Mouse (Mus musculus) hindbrain, embryonic 16.5 days (tissue): ENCODE measurements at regions not wholly inside any gene's neighbourhood (a gene's known extent, or its start where the extent isn't known, plus 50 kb on each side); places are given as distances from the start of the nearest gene placed in this dataset.

Experiments used
- ATAC-seq: fragments of 200-750 bp; cut with Nextera tagmentation; 2 replicates; pipeline ENCODE4 v1.8.0; 2017; ENCODE audit warnings: moderate TSS enrichment, moderate library complexity
- H3K27ac ChIP-seq: fragments of 300-500 bp; sonication (generic); 2 replicates; pipeline ENCODE4 v1.5.1; 2014; ENCODE audit warnings: low read depth, mild to moderate bottlenecking, control low read depth, low read length, moderate library complexity
- H3K27me3 ChIP-seq: fragments of 300-500 bp; sonication (generic); replicated peaks from 2 replicates; pipeline ENCODE4 v1.6.1; 2014; ENCODE audit warnings: low read length; ENCODE audit not compliant: control insufficient read depth, insufficient read depth
- H3K36me3 ChIP-seq: fragments of 300-500 bp; sonication (generic); 2 replicates; pipeline ENCODE4 v1.6.1; 2014; ENCODE audit warnings: mild to moderate bottlenecking, low read length, moderate library complexity, mixed read lengths; ENCODE audit not compliant: control insufficient read depth, insufficient read depth
- H3K4me1 ChIP-seq: fragments of 300-500 bp; sonication (generic); 2 replicates; pipeline ENCODE4 v1.6.1; 2014; ENCODE audit warnings: low read depth, low read length; ENCODE audit not compliant: control insufficient read depth, insufficient read depth
- H3K4me2 ChIP-seq: fragments of 300-500 bp; sonication (generic); 2 replicates; pipeline ENCODE4 v1.6.1; 2014; ENCODE audit warnings: mild to moderate bottlenecking, low read length, control low read depth, moderate library complexity
- H3K4me3 ChIP-seq: fragments of 300-500 bp; sonication (generic); 2 replicates; pipeline ENCODE4 v1.5.1; 2014; ENCODE audit warnings: mild to moderate bottlenecking, low read length, control low read depth, moderate library complexity
- H3K9ac ChIP-seq: fragments of 300-500 bp; sonication (generic); 2 replicates; pipeline ENCODE4 v1.6.1; 2014; ENCODE audit warnings: low read depth, mild to moderate bottlenecking, control low read depth, low read length, moderate library complexity
- H3K9me3 ChIP-seq: fragments of 300-500 bp; sonication (generic); 2 replicates; pipeline ENCODE4 v1.6.1; 2014; ENCODE audit warnings: mild to moderate bottlenecking, low read length, moderate library complexity; ENCODE audit not compliant: control insufficient read depth
- WGBS: fragments of 180-500 bp; shearing (Covaris S2); extraction: QIAGEN DNeasy Blood & Tissue Kit; methylation state at CpG from one replicate; pipeline ENCODE4 v1.1.7; 2014; 5-methylcytosine and 5-hydroxymethylcytosine counted together

- H3K4me1 ChIP-seq, result no peaks in the 10 kb centered on the region
- 45% methylated on average over 2 of the region's 2 CpGs for WGBS
- no peak for ATAC-seq
- H3K4me3 ChIP-seq, result no peak overlapping the region
- H3K27ac ChIP-seq, result no peak overlapping the region
- no peak overlapping the region for H3K4me2 ChIP-seq
- no peaks in the 10 kb centered on the region for H3K36me3 ChIP-seq
- no peaks in the 10 kb centered on the region for H3K27me3 ChIP-seq
- H3K9me3 ChIP-seq, result no peaks in the 10 kb centered on the region
- H3K9ac ChIP-seq, result no peak overlapping the region
Observed at GRCm38 (mm10) chr16:39147151-39147550, 254.7 kb downstream of the Igsf11 start.

GRCm38 (mm10) chr16:39151325-39152318, 259.2 kb downstream of the Igsf11 start:
- 59% methylated on average over 9 of the region's 9 CpGs for WGBS
- H3K9ac ChIP-seq, result no peak overlapping the region
- no peak overlapping the region for H3K4me3 ChIP-seq
- no peaks in the 10 kb centered on the region for H3K9me3 ChIP-seq
- peak; percentile 54; the same call in 1 of the 2 replicates for ATAC-seq
- no peaks in the 10 kb centered on the region for H3K27me3 ChIP-seq
- H3K36me3 ChIP-seq, result no peaks in the 10 kb centered on the region
- no peak overlapping the region for H3K27ac ChIP-seq
- H3K4me2 ChIP-seq, result no peak overlapping the region
- no peaks in the 10 kb centered on the region for H3K4me1 ChIP-seq

DNA sequence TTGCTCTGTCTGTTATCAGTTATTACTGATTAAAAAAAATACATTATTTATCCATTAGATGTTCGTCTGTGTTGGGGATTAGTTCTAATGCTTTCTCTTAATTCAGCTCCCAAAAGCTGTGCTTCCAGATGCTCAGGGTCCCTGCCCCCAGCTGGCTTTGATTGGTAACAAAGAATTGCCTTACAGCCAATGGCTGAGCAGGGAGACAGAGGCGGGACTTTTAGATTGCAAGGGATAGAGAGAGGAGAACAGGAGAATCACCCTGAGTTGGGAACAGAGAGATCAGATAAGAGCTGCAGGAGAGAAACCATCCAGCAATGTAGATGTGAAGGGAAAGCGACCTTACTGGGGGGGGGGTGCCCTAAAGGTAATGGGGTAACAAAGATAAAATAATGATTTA, 266.4 kb downstream of the Igsf11 start:
- Histone ChIP-seq H3K36me3 (no peaks in the 10 kb centered on the region), H3K27ac (no peak overlapping the region), H3K4me1 (no peaks in the 10 kb centered on the region), H3K4me3 (no peak overlapping the region), H3K9ac (no peak overlapping the region), H3K27me3 (no peaks in the 10 kb centered on the region), H3K9me3 (no peaks in the 10 kb centered on the region), H3K4me2 (no peak overlapping the region)
- no peak for ATAC-seq
- 38% methylated on average over 3 of the region's 3 CpGs for WGBS

DNA sequence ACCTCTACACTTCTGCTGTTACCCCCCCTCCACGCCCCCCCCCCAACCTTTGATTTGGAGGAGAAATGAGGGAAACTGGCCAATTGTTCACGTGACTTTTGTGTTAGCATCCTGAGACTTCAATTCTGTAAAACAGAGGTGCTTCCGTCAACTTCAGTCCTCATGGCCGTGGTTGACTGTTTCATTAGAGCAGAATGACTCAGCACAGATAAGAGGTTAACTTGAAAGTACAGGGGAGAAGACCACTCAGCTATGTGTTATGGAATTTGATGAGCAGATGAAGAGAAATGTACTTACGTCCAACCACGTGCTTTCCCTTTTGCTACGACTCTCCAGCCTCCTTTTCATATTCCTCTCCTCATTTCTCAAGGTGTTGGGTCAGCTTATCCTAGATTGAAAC, 267.3 kb downstream of the Igsf11 start:
- H3K4me3 ChIP-seq, result no peak overlapping the region
- H3K9ac ChIP-seq, result no peak overlapping the region
- H3K36me3 ChIP-seq, result no peaks in the 10 kb centered on the region
- H3K4me1 ChIP-seq, result no peaks in the 10 kb centered on the region
- H3K9me3 ChIP-seq, result no peaks in the 10 kb centered on the region
- H3K4me2 ChIP-seq, result no peak overlapping the region
- no peak overlapping the region for H3K27ac ChIP-seq
- no peaks in the 10 kb centered on the region for H3K27me3 ChIP-seq
- WGBS, result 83% methylated on average over 7 of the region's 7 CpGs
- ATAC-seq, result no peak

DNA sequence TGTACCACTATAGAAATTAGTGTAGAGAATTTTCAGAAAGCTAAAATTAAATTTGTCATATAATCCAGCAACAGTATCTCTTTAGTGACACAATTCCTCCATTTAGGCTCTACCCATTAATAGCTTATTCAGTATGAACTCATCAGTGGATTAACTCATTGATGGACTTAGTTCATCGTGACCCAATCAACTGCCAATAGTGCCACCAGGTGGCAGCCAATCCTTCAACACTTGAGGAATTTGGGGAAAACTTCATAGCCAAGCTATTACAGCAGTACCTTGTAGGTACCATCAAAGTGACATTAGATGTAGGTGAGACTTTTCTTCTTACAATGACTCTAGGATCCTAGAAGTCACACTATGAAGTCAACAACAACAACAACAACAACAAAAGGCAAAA, 270.2 kb downstream of the Igsf11 start:
- H3K9me3 ChIP-seq, result no peaks in the 10 kb centered on the region
- 35% methylated on average over 1 of the region's 1 CpGs for WGBS
- no peak for ATAC-seq

DNA sequence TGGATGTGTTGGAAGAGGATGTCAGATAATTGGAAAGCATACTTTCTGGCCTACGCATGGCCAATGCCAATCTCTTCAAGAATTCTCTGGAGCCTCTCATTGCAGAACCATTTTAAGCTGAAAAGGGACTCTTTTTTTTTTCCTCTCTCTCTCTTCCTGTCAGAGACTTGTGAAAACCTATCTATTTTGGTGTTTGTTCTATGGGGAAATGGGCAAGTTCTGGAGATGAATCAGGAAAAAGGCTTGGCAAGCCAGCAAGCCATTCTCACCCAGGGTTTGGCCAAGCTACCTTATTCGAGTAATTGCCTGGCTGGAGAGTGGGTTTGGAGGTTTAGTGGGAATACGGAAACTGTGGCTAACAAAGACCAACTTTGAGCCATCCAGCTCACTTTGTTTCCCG, 299.4 kb downstream of the Igsf11 start:
- H3K4me3 ChIP-seq, result no peak overlapping the region
- ATAC-seq, result no peak
- no peak overlapping the region for H3K27ac ChIP-seq
- no peaks in the 10 kb centered on the region for H3K9me3 ChIP-seq
- H3K4me2 ChIP-seq, result no peak overlapping the region
- no peaks in the 10 kb centered on the region for H3K36me3 ChIP-seq
- no peak overlapping the region for H3K9ac ChIP-seq
- no peaks in the 10 kb centered on the region for H3K27me3 ChIP-seq
- WGBS, result 81% methylated on average over 4 of the region's 4 CpGs
- H3K4me1 ChIP-seq, result no peaks in the 10 kb centered on the region

More for the DNA sequence above, 270.2 kb downstream of the Igsf11 start:
- Histone ChIP-seq H3K27ac (no peak overlapping the region), H3K9ac (no peak overlapping the region), H3K4me1 (no peaks in the 10 kb centered on the region), H3K4me2 (no peak overlapping the region), H3K27me3 (no peaks in the 10 kb centered on the region), H3K36me3 (no peaks in the 10 kb centered on the region), H3K4me3 (no peak overlapping the region)

GRCm38 (mm10) chr16:39195431-39195830, 303.0 kb downstream of the Igsf11 start:
- Histone ChIP-seq H3K36me3 (no peaks in the 10 kb centered on the region), H3K27me3 (no peaks in the 10 kb centered on the region), H3K4me3 (no peak overlapping the region), H3K27ac (no peak overlapping the region), H3K9ac (no peak overlapping the region), H3K4me1 (no peaks in the 10 kb centered on the region), H3K9me3 (no peaks in the 10 kb centered on the region), H3K4me2 (no peak overlapping the region)
- WGBS, result 96% methylated on average over 1 of the region's 1 CpGs
- ATAC-seq, result no peak

DNA sequence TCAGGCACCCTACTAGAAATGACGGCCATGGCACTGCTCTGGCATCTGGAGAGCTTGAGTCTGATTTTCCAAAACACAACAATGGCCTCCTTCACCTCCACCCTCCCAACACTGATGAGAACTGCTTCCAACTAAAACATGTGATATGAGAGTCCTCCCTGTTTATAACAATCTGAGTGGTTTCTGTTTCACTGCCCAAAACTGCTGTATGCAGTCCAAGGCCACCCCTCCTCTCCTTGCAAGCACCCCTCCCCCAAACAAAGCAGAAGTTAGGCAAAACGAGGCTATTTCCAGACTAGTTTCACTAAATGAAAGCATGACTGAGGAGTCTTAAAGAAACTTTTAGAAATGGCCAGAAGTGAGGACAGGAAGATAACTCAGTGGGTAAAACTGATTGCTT, 304.4 kb downstream of the Igsf11 start:
- Histone ChIP-seq H3K27ac (no peak overlapping the region), H3K9me3 (no peaks in the 10 kb centered on the region), H3K4me1 (no peaks in the 10 kb centered on the region), H3K4me2 (no peak overlapping the region), H3K36me3 (no peaks in the 10 kb centered on the region), H3K4me3 (no peak overlapping the region), H3K9ac (no peak overlapping the region), H3K27me3 (no peaks in the 10 kb centered on the region)
- no peak for ATAC-seq
- 72% methylated on average over 2 of the region's 2 CpGs for WGBS

GRCm38 (mm10) chr16:39223551-39223950, 331.1 kb downstream of the Igsf11 start:
- Histone ChIP-seq H3K27me3 (no peaks in the 10 kb centered on the region), H3K4me1 (no peaks in the 10 kb centered on the region; the same call in none of the 2 replicates), H3K4me3 (no peak overlapping the region), H3K9me3 (0 out of 2 replicates have a peak, but pooled peaks cover 2% of the 10 kb centered on the region), H3K9ac (no peak overlapping the region), H3K36me3 (no peaks in the 10 kb centered on the region), H3K4me2 (no peak overlapping the region), H3K27ac (no peak overlapping the region)
- 90% methylated on average over 8 of the region's 8 CpGs for WGBS
- ATAC-seq, result no peak
